Mouse (Mus musculus) thymus, adult 2 months (tissue): ENCODE results near the gene Akap2.

Source experiments
- CTCF ChIP-seq: fragments of 200-500 bp; IDR thresholded peaks from 2 replicates; pipeline ENCODE4 v1.5.1; 2012; ENCODE audit warnings: mild to moderate bottlenecking, control low read depth, low read length, moderate library complexity, borderline replicate concordance; ENCODE audit not compliant: control insufficient read depth, poor library complexity, insufficient read depth; ENCODE audit errors: extremely low read depth
- POLR2A ChIP-seq: fragments of 200-500 bp; IDR thresholded peaks from 2 replicates; pipeline ENCODE4 v1.6.1; 2012; ENCODE audit warnings: mild to moderate bottlenecking, low read length, control low read depth, moderate library complexity; ENCODE audit not compliant: control insufficient read depth, poor library complexity, insufficient read depth; ENCODE audit errors: extremely low read depth

DNA sequence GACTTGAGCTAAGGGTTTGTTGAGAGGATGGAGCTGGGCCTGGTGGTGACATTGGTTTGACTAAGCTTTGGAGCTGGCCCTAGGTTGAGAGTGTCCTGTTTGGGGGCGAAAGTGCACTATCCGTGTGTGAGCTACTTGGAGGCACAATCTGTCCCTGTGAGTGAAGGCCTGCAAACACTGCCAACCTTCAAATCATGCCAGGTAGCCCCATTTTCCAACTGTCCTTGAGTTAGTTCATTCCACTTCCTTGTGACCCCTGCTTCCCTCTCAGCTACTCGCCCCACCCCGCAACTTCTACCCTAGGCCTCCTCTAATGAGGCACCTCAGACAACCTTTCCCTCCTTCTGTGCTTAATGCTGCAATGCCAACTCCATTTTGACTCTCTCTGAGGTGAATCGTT, 84.5 kb downstream of the Akap2 start:
- TF ChIP-seq CTCF = no peak
- no peak for TF ChIP-seq POLR2A
